Mouse (Mus musculus) kidney, adult 9 months (tissue): ENCODE data around the gene Zfp281.

Experiments
- DNase-seq: peaks from one replicate; pipeline ENCODE4 v3.0.0; 2022

Gene Zfp281

GRCm38 (mm10) chr1:136614748-136615440 lies 9.8 kb upstream of the Zfp281 start:
- DNase-seq: no peak

- DNase-seq: no peak
Measured at GRCm38 (mm10) chr1:136617163-136617788, 7.4 kb upstream of the Zfp281 start.

GRCm38 (mm10) chr1:136618570-136618969 lies 6.1 kb upstream of the Zfp281 start:
- no peak for DNase-seq

- peak; percentile 46 for DNase-seq
Measured at GRCm38 (mm10) chr1:136625019-136625895, 556 bp downstream of the Zfp281 start.

- no peak for DNase-seq
Measured at GRCm38 (mm10) chr1:136626141-136626540, 1.4 kb downstream of the Zfp281 start.

- no peak for DNase-seq
Measured at GRCm38 (mm10) chr1:136626756-136627155, 2.1 kb downstream of the Zfp281 start.

- no peak for DNase-seq
Measured at GRCm38 (mm10) chr1:136627591-136627990, 2.9 kb downstream of the Zfp281 start.

GRCm38 (mm10) chr1:136632891-136633290 lies 8.2 kb downstream of the Zfp281 start:
- no peak for DNase-seq

GRCm38 (mm10) chr1:136635644-136636043 lies 10.9 kb downstream of the Zfp281 start:
- no peak for DNase-seq

- no peak for DNase-seq
Measured at GRCm38 (mm10) chr1:136636946-136637345, 12.2 kb downstream of the Zfp281 start.

- DNase-seq: no peak
Measured at GRCm38 (mm10) chr1:136637696-136638095, 13.0 kb downstream of the Zfp281 start.

GRCm38 (mm10) chr1:136638211-136638610 lies 13.5 kb downstream of the Zfp281 start:
- peak; percentile 54 for DNase-seq

- DNase-seq: no peak
Measured at GRCm38 (mm10) chr1:136638699-136639098, 14.0 kb downstream of the Zfp281 start.

GRCm38 (mm10) chr1:136639221-136639620 lies 14.5 kb downstream of the Zfp281 start:
- DNase-seq: no peak

- DNase-seq: no peak
Measured at GRCm38 (mm10) chr1:136642701-136643100, 18.0 kb downstream of the Zfp281 start.

- no peak for DNase-seq
Measured at GRCm38 (mm10) chr1:136644486-136644885, 19.8 kb downstream of the Zfp281 start.

- no peak for DNase-seq
Measured at GRCm38 (mm10) chr1:136645849-136646625, 21.3 kb downstream of the Zfp281 start.

- no peak for DNase-seq
Measured at GRCm38 (mm10) chr1:136652066-136652465, 27.4 kb downstream of the Zfp281 start.

GRCm38 (mm10) chr1:136653526-136653925 lies 28.8 kb downstream of the Zfp281 start:
- DNase-seq: no peak

GRCm38 (mm10) chr1:136654385-136654784 lies 29.7 kb downstream of the Zfp281 start:
- DNase-seq: no peak

- DNase-seq: no peak
Measured at GRCm38 (mm10) chr1:136656619-136657018, 31.9 kb downstream of the Zfp281 start.

- no peak for DNase-seq
Measured at GRCm38 (mm10) chr1:136658456-136659227, 33.9 kb downstream of the Zfp281 start.
